Mouse (Mus musculus) heart, postnatal 0 days (tissue): ENCODE data around the gene Phf21a.

Source experiments
- CTCF ChIP-seq: IDR thresholded peaks from 2 replicates; pipeline ENCODE4 v1.5.1; 2016; ENCODE audit warnings: antibody characterized with exemption, control low read depth, low read depth
- EP300 ChIP-seq: IDR thresholded peaks from 2 replicates; pipeline ENCODE4 v1.6.1; 2016; ENCODE audit warnings: antibody characterized with exemption, low read depth

- TF ChIP-seq CTCF, result no peak
- TF ChIP-seq EP300, result no peak
Observed at GRCm38 (mm10) chr2:92229973-92230372, 137.1 kb downstream of the Phf21a start.
